Mouse (Mus musculus) kidney, embryonic 14.5 days (tissue): ENCODE data around the gene Nono. TPM values are rescaled to one million over a fixed set of nuclear protein-coding genes. Genes with fewer than 3 reads are reported as not detected.
"Not testable (repeated sequence)": the region's sequence is repeated elsewhere in the genome, so short reads cannot be mapped to it uniquely, and the experiment has no call there.

Experiments used
- ATAC-seq: fragments of 200-750 bp; cut with Nextera tagmentation; 2 replicates; pipeline ENCODE4 v1.8.0; 2017; ENCODE audit warnings: moderate number of reproducible peaks, mild to moderate bottlenecking, moderate TSS enrichment, moderate library complexity; ENCODE audit not compliant: low FRiP score, low TSS enrichment
- H3K27ac ChIP-seq: fragments of 300-500 bp; sonication (generic); 2 replicates; pipeline ENCODE4 v1.5.1; 2014; ENCODE audit warnings: low read depth, mild to moderate bottlenecking, low read length, moderate library complexity, mixed read lengths
- H3K27me3 ChIP-seq: fragments of 300-500 bp; sonication (generic); 2 replicates; pipeline ENCODE4 v1.6.1; 2014; ENCODE audit warnings: mild to moderate bottlenecking, low read length; ENCODE audit not compliant: control insufficient read depth, insufficient read depth
- H3K36me3 ChIP-seq: fragments of 300-500 bp; sonication (generic); 2 replicates; pipeline ENCODE4 v1.6.1; 2014; ENCODE audit warnings: low read length, mixed read lengths; ENCODE audit not compliant: control insufficient read depth, insufficient read depth
- H3K4me1 ChIP-seq: fragments of 300-500 bp; sonication (generic); 2 replicates; pipeline ENCODE4 v1.6.1; 2014; ENCODE audit warnings: low read length, mixed read lengths; ENCODE audit not compliant: control insufficient read depth, insufficient read depth
- H3K4me2 ChIP-seq: fragments of 300-500 bp; sonication (generic); replicated peaks from 2 replicates; pipeline ENCODE4 v1.6.1; 2014; ENCODE audit warnings: low read depth, mild to moderate bottlenecking, low read length
- H3K4me3 ChIP-seq: fragments of 300-500 bp; sonication (generic); 2 replicates; pipeline ENCODE4 v1.5.1; 2014; ENCODE audit warnings: mild to moderate bottlenecking, low read length
- H3K9ac ChIP-seq: fragments of 300-500 bp; sonication (generic); 2 replicates; pipeline ENCODE4 v1.6.1; 2014; ENCODE audit warnings: low read depth, mild to moderate bottlenecking, low read length, moderate library complexity
- H3K9me3 ChIP-seq: fragments of 300-500 bp; sonication (generic); 2 replicates; pipeline ENCODE4 v1.6.1; 2016; ENCODE audit warnings: low read length; ENCODE audit not compliant: control insufficient read depth
- WGBS: fragments of 180-500 bp; shearing (Covaris S2); extraction: QIAGEN DNeasy Blood & Tissue Kit; methylation state at CpG from one replicate; pipeline ENCODE4 v1.1.7; 2014; 5-methylcytosine and 5-hydroxymethylcytosine counted together
- polyA plus RNA-seq: library from polyadenylated mRNA; unstranded; fragments of >200 nt; fragmentation: Nextera tagmentation; extraction: Ambion mirVana; gene quantifications from 2 replicates; pipeline ENCODE4 v1.2.1, GENCODE M21; 2014

The Nono gene
- polyA plus RNA-seq, 1 experiment from 2014 or later, result 456 TPM

DNA sequence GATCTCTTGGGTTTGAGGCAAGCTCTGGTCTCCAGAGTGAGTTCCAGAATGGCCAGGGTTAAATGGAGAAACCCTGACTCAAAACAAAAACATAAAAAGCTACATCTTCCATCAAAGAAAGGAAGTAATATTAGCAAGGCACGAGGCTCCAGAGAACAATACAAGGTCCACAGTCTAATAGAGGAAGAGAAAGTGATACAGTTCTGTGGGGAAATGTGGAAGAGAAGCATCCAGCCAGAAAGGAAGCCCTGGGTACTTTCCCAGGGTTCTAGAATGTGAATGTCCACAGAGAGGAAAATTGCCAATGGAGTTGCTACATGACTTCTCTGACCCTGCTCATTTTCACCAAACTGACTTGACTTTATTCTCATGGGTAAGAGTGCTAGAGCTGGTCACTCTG is 22.0 kb downstream of the Nono start:
- H3K9ac ChIP-seq, result no peak overlapping the region
- WGBS, result 65% methylated on average over 1 of the region's 1 CpGs
- peaks cover 33% of the 10 kb centered on the region for H3K36me3 ChIP-seq
- H3K4me3 ChIP-seq, result no peak overlapping the region
- H3K27ac ChIP-seq, result no peak overlapping the region
- no peaks in the 10 kb centered on the region for H3K9me3 ChIP-seq
- H3K4me2 ChIP-seq, result no peak overlapping the region
- H3K27me3 ChIP-seq, result no peaks in the 10 kb centered on the region
- no peaks in the 10 kb centered on the region for H3K4me1 ChIP-seq
- ATAC-seq, result no peak

GRCm38 (mm10) chrX:101451591-101451990 is 22.5 kb downstream of the Nono start:
- Histone ChIP-seq H3K4me3 (no peak overlapping the region), H3K4me1 (no peaks in the 10 kb centered on the region), H3K9ac (no peak overlapping the region), H3K27me3 (no peaks in the 10 kb centered on the region), H3K27ac (no peak overlapping the region), H3K4me2 (no peak overlapping the region), H3K36me3 (peaks cover 29% of the 10 kb centered on the region), H3K9me3 (no peaks in the 10 kb centered on the region)
- ATAC-seq, result no peak
- 81% methylated on average over 3 of the region's 3 CpGs for WGBS

DNA sequence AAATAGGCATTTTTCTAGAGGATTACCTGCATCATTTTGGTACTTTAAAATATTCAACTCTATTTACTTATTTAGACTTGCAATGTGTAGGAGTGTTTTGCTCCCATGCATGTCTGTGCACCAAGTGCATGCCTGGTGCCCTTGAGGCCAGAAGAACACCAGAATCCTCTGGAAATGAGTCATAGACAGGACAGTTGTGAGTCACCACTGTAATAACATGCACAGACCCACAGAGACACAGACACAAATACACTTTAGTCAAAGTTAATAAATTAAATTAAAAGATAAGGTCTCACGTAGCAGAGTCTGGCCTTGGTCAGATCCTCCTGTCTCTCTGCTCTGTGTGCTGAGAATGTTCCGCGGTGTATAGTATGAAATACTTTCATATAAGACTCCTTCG is 43.1 kb downstream of the Nono start:
- H3K36me3 ChIP-seq, result peaks cover 10% of the 10 kb centered on the region; the same call in 1 of the 2 replicates
- whole genome bisulfite sequencing, result 89% methylated on average over 4 of the region's 4 CpGs

DNA sequence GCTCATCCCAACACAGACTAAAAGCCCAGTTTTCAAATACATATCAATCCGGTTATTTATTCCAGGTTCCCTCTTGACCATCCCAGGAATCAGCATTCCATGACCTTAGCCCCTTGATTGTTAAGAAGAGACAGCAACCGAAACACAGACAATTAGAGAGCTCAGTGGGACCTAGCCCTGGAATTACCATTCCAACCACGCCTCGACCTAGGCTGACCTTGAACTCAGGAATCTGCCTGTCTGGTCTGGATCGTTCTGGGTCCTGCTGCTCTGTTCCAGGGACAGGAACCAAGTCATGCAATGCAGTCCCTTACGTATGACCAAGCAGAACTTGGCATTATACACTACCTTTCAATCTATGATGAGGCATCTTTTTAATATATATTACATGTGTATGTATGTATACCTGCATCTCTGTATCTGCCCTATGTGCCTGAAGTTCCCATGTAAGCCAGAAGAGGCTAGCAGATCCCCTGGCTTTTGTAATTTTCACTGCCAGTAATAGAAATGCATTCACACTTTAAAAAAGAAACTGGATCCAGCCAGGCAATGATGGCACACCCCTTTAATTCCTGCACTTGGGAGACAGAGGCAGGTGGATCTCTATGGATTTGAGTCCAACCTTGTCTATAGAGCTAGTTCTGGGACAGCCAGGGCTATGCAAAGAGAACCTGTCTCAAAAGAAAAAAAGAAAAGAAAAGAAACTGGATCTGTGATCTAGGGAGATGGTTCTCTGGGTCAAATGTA is 52.7 kb downstream of the Nono start:
- ATAC-seq, result no peak

More for the DNA sequence above, 43.1 kb downstream of the Nono start:
- Histone ChIP-seq H3K27ac (no peak overlapping the region), H3K4me2 (no peak overlapping the region), H3K9ac (no peak overlapping the region), H3K27me3 (no peaks in the 10 kb centered on the region), H3K9me3 (no peaks in the 10 kb centered on the region), H3K4me3 (no peak overlapping the region), H3K4me1 (no peaks in the 10 kb centered on the region)
- no peak for ATAC-seq

DNA sequence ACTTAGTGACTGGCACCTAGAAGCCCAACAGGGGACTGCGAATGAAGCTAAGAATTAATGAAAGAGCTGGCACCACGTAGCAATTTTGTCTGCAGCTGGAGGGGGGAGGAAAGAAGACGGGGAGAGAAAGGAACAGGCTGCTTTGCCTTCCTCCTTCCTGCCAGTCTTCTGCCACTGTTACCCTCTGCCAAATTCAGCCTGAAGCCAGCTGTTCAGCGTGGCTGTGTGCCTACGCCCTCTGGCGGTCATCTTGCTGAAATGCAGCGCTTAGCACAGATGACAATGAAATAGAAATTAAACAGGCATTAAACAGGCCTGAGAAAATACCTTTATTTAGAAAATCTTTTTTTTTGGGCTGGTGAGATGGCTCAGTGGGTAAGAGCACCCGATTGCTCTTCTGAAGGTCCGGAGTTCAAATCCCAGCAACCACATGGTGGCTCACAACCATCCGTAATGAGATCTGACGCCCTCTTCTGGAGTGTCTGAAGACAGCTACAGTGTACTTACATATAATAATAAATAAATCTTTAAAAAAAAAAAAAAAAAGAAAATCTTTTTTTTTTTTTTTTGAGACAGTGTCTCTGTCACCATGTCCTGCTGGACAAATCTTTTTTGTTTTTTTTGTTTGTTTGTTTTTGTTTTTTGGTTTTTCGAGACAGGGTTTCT is 57.5 kb downstream of the Nono start:
- not testable (repeated sequence) for H3K9ac ChIP-seq, H3K27ac ChIP-seq, H3K4me2 ChIP-seq, H3K4me3 ChIP-seq, ATAC-seq, H3K9me3 ChIP-seq, H3K36me3 ChIP-seq, H3K4me1 ChIP-seq, H3K27me3 ChIP-seq
- 28% methylated on average over 10 of the region's 12 CpGs for WGBS

More for the DNA sequence above, 52.7 kb downstream of the Nono start:
- Histone ChIP-seq H3K36me3 (peaks cover 3% of the 10 kb centered on the region; the same call in 1 of the 2 replicates), H3K4me3 (no peak overlapping the region), H3K27ac (no peak overlapping the region), H3K4me1 (no peaks in the 10 kb centered on the region), H3K4me2 (no peak overlapping the region), H3K9ac (no peak overlapping the region), H3K27me3 (no peaks in the 10 kb centered on the region), H3K9me3 (no peaks in the 10 kb centered on the region)
- WGBS, result 85% methylated on average over 6 of the region's 6 CpGs

Other genes with a start within 250 kb of the Nono start
- 43.1 and 52.6 TPM in 2 replicates for gene Snx12, start 206.8 kb upstream of the Nono start, polyA plus RNA-seq
- gene Foxo4, start 174.8 kb upstream of the Nono start, polyA plus RNA-seq, result 3.9 and 6.3 TPM in 2 replicates
- gene Gm614, start 165.3 kb upstream of the Nono start, polyA plus RNA-seq, result 0.30 TPM in 1 of 2 replicates, not detected in the other
- 18.8 and 19.5 TPM in 2 replicates for gene Il2rg, start 161.1 kb upstream of the Nono start, polyA plus RNA-seq
- gene Gm20489, start 160.3 kb upstream of the Nono start, polyA plus RNA-seq, result not detected in 2 replicates
- gene Med12, start 155.3 kb upstream of the Nono start, polyA plus RNA-seq, result 42.0 and 51.5 TPM in 2 replicates
- 3.7 and 7.8 TPM in 2 replicates for gene Nlgn3, start 130.2 kb upstream of the Nono start, polyA plus RNA-seq
- 8.8 and 10.2 TPM in 2 replicates for gene Gjb1, start 52.9 kb upstream of the Nono start, polyA plus RNA-seq
- gene Zmym3, start 8.5 kb upstream of the Nono start, polyA plus RNA-seq, result 23.4 and 32.0 TPM in 2 replicates
- gene Itgb1bp2, start 19.8 kb downstream of the Nono start, polyA plus RNA-seq, result 1.7 and 2.2 TPM in 2 replicates
- gene Taf1, start 103.4 kb downstream of the Nono start, polyA plus RNA-seq, result 11.4 and 18.0 TPM in 2 replicates
- 171 and 225 TPM in 2 replicates for gene Ogt, start 210.7 kb downstream of the Nono start, polyA plus RNA-seq